Mouse (Mus musculus) ES-E14 (cell line): ENCODE measurements at regions not wholly inside any gene's neighbourhood (a gene's known extent, or its start where the extent isn't known, plus 50 kb on each side); places are given as distances from the start of the nearest gene placed in this dataset.

Experiments
- CHD2 ChIP-seq: IDR thresholded peaks from 2 replicates; pipeline ENCODE4 v1.6.1; 2014; ENCODE audit warnings: mild to moderate bottlenecking, low read depth, low read length, inconsistent platforms
- HCFC1 ChIP-seq: IDR thresholded peaks from 2 replicates; pipeline ENCODE4 v1.6.1; 2012; ENCODE audit warnings: low read length, inconsistent platforms, borderline replicate concordance; ENCODE audit not compliant: insufficient read depth
- MAFK ChIP-seq: IDR thresholded peaks from 2 replicates; pipeline ENCODE4 v1.6.1; 2014; ENCODE audit warnings: mild to moderate bottlenecking, low read depth, low read length, inconsistent platforms; ENCODE audit not compliant: insufficient read depth

DNA sequence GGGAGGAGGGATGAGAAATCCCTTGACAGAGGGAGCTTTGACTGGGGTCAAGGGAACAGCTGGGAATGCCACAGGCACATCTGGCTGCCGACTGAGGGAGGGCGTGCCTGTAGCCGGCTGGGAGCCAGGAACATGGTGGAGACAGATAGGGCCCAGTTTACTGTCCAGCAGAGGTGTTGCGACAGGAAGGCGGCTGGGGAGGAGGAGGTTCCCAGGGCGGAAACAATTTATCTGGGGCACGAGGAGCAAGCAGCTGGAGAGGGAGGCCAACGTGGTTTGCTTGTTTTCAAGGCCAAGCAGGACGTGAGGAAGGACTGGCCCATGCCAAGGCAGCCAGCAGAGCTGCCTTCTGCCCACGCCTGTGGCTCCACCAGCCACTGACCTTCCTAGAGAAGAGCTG, 208.0 kb downstream of the Cyp26b1 start:
- no peak for TF ChIP-seq CHD2
- TF ChIP-seq MAFK: no peak
- no peak for TF ChIP-seq HCFC1
